Mouse (Mus musculus) forebrain, postnatal 0 days (tissue): ENCODE data around the gene Brap. TPM values are rescaled to one million over a fixed set of nuclear protein-coding genes. Genes with fewer than 3 reads are reported as not detected.
A peak's percentile ranks its signal among the peaks of the same experiment; 100 is the strongest.
"Not testable (repeated sequence)": the region's sequence is repeated elsewhere in the genome, so short reads cannot be mapped to it uniquely, and the experiment has no call there.

Experiments
- ATAC-seq: fragments of 200-750 bp; cut with Nextera tagmentation; 2 replicates; pipeline ENCODE4 v1.8.0; 2017; ENCODE audit warnings: mild to moderate bottlenecking, moderate library complexity
- DNase-seq: peaks from one replicate; pipeline ENCODE4 v3.0.0-alpha.2; 2015
- H3K27ac ChIP-seq: fragments of 300-500 bp; sonication (generic); 2 replicates; pipeline ENCODE4 v1.5.1; 2014; ENCODE audit warnings: low read depth, mild to moderate bottlenecking, antibody characterized with exemption, low read length, moderate library complexity, mixed read lengths
- H3K27me3 ChIP-seq: fragments of 300-500 bp; sonication (generic); 2 replicates; pipeline ENCODE4 v1.6.1; 2014; ENCODE audit warnings: mild to moderate bottlenecking, low read length, mixed read lengths; ENCODE audit not compliant: insufficient read depth
- H3K36me3 ChIP-seq: fragments of 300-500 bp; sonication (generic); 2 replicates; pipeline ENCODE4 v1.6.1; 2014; ENCODE audit warnings: mild to moderate bottlenecking, moderate library complexity; ENCODE audit not compliant: insufficient read depth
- H3K4me1 ChIP-seq: fragments of 300-500 bp; sonication (generic); 2 replicates; pipeline ENCODE4 v1.6.1; 2014; ENCODE audit warnings: antibody characterized with exemption; ENCODE audit not compliant: insufficient read depth
- H3K4me2 ChIP-seq: fragments of 300-500 bp; sonication (generic); 2 replicates; pipeline ENCODE4 v1.6.1; 2014; ENCODE audit warnings: low read depth, mild to moderate bottlenecking, moderate library complexity
- H3K4me3 ChIP-seq: fragments of 300-500 bp; sonication (generic); 2 replicates; pipeline ENCODE4 v1.5.1; 2014; ENCODE audit warnings: low read depth, low read length, mixed read lengths
- H3K9ac ChIP-seq: fragments of 300-500 bp; sonication (generic); 2 replicates; pipeline ENCODE4 v1.6.1; 2014; ENCODE audit warnings: mild to moderate bottlenecking
- H3K9me3 ChIP-seq: fragments of 300-500 bp; sonication (generic); 2 replicates; pipeline ENCODE4 v1.6.1; 2016; ENCODE audit warnings: low read length
- CTCF ChIP-seq: sonication (generic); IDR thresholded peaks from 2 replicates; pipeline ENCODE4 v1.5.1; 2016; ENCODE audit warnings: antibody characterized with exemption, control low read depth, low read depth
- WGBS: fragments of 180-500 bp; shearing (Covaris S2); extraction: QIAGEN DNeasy Blood & Tissue Kit; methylation state at CpG from one replicate; pipeline ENCODE4 v1.1.7; 2014; 5-methylcytosine and 5-hydroxymethylcytosine counted together
- polyA plus RNA-seq: library from polyadenylated mRNA; unstranded; fragments of >200 nt; fragmentation: Nextera tagmentation; extraction: Ambion mirVana; gene quantifications from 2 replicates; pipeline ENCODE4 v1.2.1, GENCODE M21; 2015
- total RNA-seq: library from RNA; depleted of rRNA; stranded (reverse); fragments of >200 nt; gene quantifications from 2 replicates; pipeline ENCODE4 v1.2.3, GENCODE M21; 2014

Brap gene
- total and polyA plus RNA-seq, 2 experiments from 2014 or later: 46.6 to 56.0 TPM

DNA sequence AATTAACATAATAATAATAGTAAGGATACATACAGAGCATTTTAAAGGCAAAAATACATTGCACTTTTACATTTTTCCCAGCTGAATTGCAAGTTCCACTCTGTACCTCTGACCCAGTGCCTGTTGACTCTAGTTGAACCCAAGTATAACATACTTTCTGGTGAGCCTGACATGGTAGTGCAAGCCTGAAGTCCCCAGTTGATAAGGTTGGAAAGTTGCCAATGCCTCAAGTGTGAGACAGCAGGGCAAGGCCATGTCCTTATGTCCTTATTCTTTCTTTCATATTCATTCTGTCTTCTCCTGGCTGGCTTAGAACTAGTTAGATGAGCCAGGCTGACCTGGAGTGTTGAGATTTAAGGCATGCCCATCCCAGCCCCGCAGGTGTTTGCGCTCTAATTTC lies 21.9 kb downstream of the Brap start:
- Histone ChIP-seq H3K27me3 (no peaks in the 10 kb centered on the region), H3K27ac (no peak overlapping the region), H3K36me3 (peaks cover 93% of the 10 kb centered on the region), H3K4me2 (no peak overlapping the region), H3K9me3 (no peaks in the 10 kb centered on the region), H3K9ac (no peak overlapping the region), H3K4me1 (no peaks in the 10 kb centered on the region), H3K4me3 (no peak overlapping the region)
- TF ChIP-seq CTCF: no peak
- 94% methylated on average over 2 of the region's 2 CpGs for WGBS
- no peak for ATAC-seq
- DNase-seq: no peak

- peaks cover 1% of the 10 kb centered on the region; the same call in 1 of the 2 replicates for H3K4me1 ChIP-seq
- no peaks in the 10 kb centered on the region for H3K9me3 ChIP-seq
- H3K9ac ChIP-seq: no peak overlapping the region
- no peak for TF ChIP-seq CTCF
- no peak overlapping the region for H3K4me2 ChIP-seq
- no peaks in the 10 kb centered on the region for H3K27me3 ChIP-seq
- DNase-seq (no peak), ATAC-seq (peak; percentile 32)
- H3K36me3 ChIP-seq: peaks cover 71% of the 10 kb centered on the region
- H3K4me3 ChIP-seq: no peak overlapping the region
- H3K27ac ChIP-seq: no peak overlapping the region
- 64% methylated on average over 6 of the region's 6 CpGs for WGBS
Observed at GRCm38 (mm10) chr5:121685495-121685894, 25.1 kb downstream of the Brap start.

DNA sequence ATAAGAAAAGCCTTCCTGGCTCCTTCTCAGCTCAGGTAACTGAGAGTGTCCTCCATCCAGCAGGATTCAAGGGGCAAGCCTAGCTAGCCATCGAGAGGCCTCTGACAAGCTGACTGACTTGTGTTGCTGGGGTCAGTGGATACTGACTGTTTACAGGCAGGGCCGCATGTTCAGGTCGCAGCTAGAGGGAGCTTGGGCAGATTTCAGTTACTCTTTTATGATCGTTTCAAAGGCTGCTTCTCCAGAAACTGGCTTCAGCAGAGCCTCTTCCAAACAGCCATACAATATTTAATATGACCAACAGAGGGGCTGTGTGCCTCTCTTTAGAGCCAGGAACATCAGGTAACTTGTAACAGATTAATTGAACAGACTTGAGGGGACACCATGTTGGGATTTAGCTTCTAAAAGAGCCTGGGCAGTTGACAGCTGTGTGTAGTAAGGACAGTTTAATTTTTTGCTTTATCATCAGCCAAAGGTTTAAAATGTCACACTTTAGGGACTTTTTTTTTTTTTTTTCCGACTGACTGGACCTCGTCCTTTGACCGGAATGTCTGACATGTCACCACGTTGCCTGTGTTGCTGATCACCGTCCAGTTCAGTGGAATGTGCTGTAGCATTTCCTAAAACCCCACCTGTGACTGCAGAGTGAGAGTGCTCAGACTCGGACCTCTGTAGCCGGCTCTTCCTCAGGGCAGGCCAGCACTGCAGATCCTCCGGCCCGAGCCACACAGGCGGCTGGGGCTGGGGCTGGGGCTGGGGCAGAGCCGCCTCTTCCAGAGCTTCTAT lies 25.9 kb downstream of the Brap start:
- Histone ChIP-seq H3K9ac (no peak overlapping the region), H3K36me3 (peaks cover 63% of the 10 kb centered on the region), H3K27me3 (no peaks in the 10 kb centered on the region), H3K27ac (no peak overlapping the region), H3K4me2 (no peak overlapping the region), H3K4me1 (peaks cover 4% of the 10 kb centered on the region; the same call in 1 of the 2 replicates), H3K9me3 (no peaks in the 10 kb centered on the region), H3K4me3 (no peak overlapping the region)
- DNase-seq (no peak), ATAC-seq (no peak)
- TF ChIP-seq CTCF: no peak
- 79% methylated on average over 15 of the region's 15 CpGs for WGBS

GRCm38 (mm10) chr5:121690482-121691211 lies 30.3 kb downstream of the Brap start:
- TF ChIP-seq CTCF: no peak
- H3K27ac ChIP-seq: no peak overlapping the region
- H3K27me3 ChIP-seq: no peaks in the 10 kb centered on the region
- H3K4me1 ChIP-seq: peaks cover 4% of the 10 kb centered on the region; the same call in 1 of the 2 replicates
- no peak overlapping the region for H3K4me2 ChIP-seq
- ATAC-seq: no peak
- H3K9me3 ChIP-seq: no peaks in the 10 kb centered on the region
- peaks cover 21% of the 10 kb centered on the region for H3K36me3 ChIP-seq
- WGBS: 59% methylated on average over 7 of the region's 7 CpGs
- no peak overlapping the region for H3K4me3 ChIP-seq
- H3K9ac ChIP-seq: no peak overlapping the region
- peak; percentile 27 for DNase-seq

DNA sequence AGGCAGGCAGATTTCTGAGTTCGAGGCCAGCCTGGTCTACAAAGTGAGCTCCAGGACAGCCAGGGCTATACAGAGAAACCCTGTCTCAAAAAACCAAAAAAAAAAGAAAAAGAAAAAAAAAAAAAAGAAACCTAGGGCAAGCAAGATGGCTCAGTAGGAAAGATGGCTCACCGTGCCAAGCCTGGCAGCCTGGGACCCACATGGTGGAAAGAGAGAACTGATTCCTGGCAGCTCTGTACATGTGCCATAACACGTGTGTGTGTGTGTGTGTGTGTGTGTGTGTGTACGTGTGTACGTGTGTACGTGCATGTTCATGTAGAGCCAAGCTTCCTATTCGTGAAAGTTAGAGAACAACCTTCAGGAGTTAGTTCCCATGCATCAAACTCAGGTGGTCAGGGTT lies 31.1 kb downstream of the Brap start:
- peak; percentile 66 for DNase-seq
- H3K27me3 ChIP-seq, H3K4me3 ChIP-seq, H3K4me1 ChIP-seq, H3K4me2 ChIP-seq, H3K9ac ChIP-seq, H3K27ac ChIP-seq, H3K9me3 ChIP-seq: not testable (repeated sequence)
- 62% methylated on average over 7 of the region's 7 CpGs for WGBS
- peaks cover 14% of the 10 kb centered on the region for H3K36me3 ChIP-seq
- ATAC-seq: peak; percentile 47

- H3K27ac ChIP-seq: no peak overlapping the region
- peaks cover 2% of the 10 kb centered on the region; the same call in 1 of the 2 replicates for H3K36me3 ChIP-seq
- no peak overlapping the region for H3K4me2 ChIP-seq
- H3K9me3 ChIP-seq: no peaks in the 10 kb centered on the region
- no peak overlapping the region for H3K9ac ChIP-seq
- TF ChIP-seq CTCF: no peak
- H3K4me1 ChIP-seq: peaks cover 4% of the 10 kb centered on the region; the same call in 1 of the 2 replicates
- ATAC-seq: no peak
- H3K4me3 ChIP-seq: no peak overlapping the region
- H3K27me3 ChIP-seq: no peaks in the 10 kb centered on the region
- 75% methylated on average over 4 of the region's 4 CpGs for WGBS
- DNase-seq: no peak
Observed at GRCm38 (mm10) chr5:121692897-121693296, 32.5 kb downstream of the Brap start.

- WGBS: 42% methylated on average over 6 of the region's 6 CpGs
- no peak for TF ChIP-seq CTCF
Observed at GRCm38 (mm10) chr5:121696761-121697160, 36.4 kb downstream of the Brap start.

More at GRCm38 (mm10) chr5:121696761-121697160, 36.4 kb downstream of the Brap start:
- Histone ChIP-seq H3K4me3 (no peak overlapping the region), H3K36me3 (no peaks in the 10 kb centered on the region), H3K9me3 (no peaks in the 10 kb centered on the region), H3K27ac (no peak overlapping the region), H3K4me1 (no peaks in the 10 kb centered on the region), H3K27me3 (no peaks in the 10 kb centered on the region), H3K9ac (no peak overlapping the region), H3K4me2 (no peak overlapping the region)
- ATAC-seq: no peak
- DNase-seq: no peak
